Mouse (Mus musculus): ENCODE measurements around the gene Adamts16.

DNA sequence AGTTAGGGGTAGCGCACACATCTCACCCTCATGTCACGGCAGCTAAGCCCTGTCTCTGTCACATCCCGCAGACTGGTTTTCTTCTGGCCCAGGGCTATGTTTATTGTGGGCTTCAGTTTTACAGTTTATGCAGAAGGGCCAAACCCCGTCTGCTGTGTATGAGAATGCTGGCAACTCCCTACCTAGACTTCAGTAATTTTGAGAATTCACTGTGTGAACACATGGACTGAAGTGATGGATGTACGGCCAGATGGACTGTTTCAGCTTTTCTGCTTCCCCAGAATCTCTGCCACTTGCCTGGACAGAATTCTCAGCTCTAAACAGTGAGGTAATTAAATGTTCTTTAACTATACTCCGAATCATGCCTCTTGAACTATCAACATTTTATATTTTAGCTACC, 70.5 kb downstream of the Adamts16 start:
- TF ChIP-seq CTCF (IDR thresholded peaks at IDR 0.05; ENCODE audit: borderline replicate concordance, insufficient read depth, low read length) = no peak
- no peak for TF ChIP-seq POLR2A (IDR thresholded peaks at IDR 0.05; ENCODE audit: low read depth, low read length)

All from embryonic fibroblast, embryonic 13.5 days (primary cell).